Mouse (Mus musculus) hindbrain, embryonic 16.5 days (tissue): Measurements from ENCODE around the gene Loxl1. TPM values are rescaled to one million over a fixed set of nuclear protein-coding genes. Genes with fewer than 3 reads are reported as not detected.
"Not testable (repeated sequence)": the region's sequence is repeated elsewhere in the genome, so short reads cannot be mapped to it uniquely, and the experiment has no call there.

Experiments used
- ATAC-seq: fragments of 200-750 bp; cut with Nextera tagmentation; 2 replicates; pipeline ENCODE4 v1.8.0; 2017; ENCODE audit warnings: moderate TSS enrichment, moderate library complexity
- H3K27ac ChIP-seq: fragments of 300-500 bp; sonication (generic); 2 replicates; pipeline ENCODE4 v1.5.1; 2014; ENCODE audit warnings: low read depth, mild to moderate bottlenecking, control low read depth, low read length, moderate library complexity
- H3K27me3 ChIP-seq: fragments of 300-500 bp; sonication (generic); replicated peaks from 2 replicates; pipeline ENCODE4 v1.6.1; 2014; ENCODE audit warnings: low read length; ENCODE audit not compliant: control insufficient read depth, insufficient read depth
- H3K36me3 ChIP-seq: fragments of 300-500 bp; sonication (generic); 2 replicates; pipeline ENCODE4 v1.6.1; 2014; ENCODE audit warnings: mild to moderate bottlenecking, low read length, moderate library complexity, mixed read lengths; ENCODE audit not compliant: control insufficient read depth, insufficient read depth
- H3K4me1 ChIP-seq: fragments of 300-500 bp; sonication (generic); 2 replicates; pipeline ENCODE4 v1.6.1; 2014; ENCODE audit warnings: low read depth, low read length; ENCODE audit not compliant: control insufficient read depth, insufficient read depth
- H3K4me2 ChIP-seq: fragments of 300-500 bp; sonication (generic); 2 replicates; pipeline ENCODE4 v1.6.1; 2014; ENCODE audit warnings: mild to moderate bottlenecking, low read length, control low read depth, moderate library complexity
- H3K4me3 ChIP-seq: fragments of 300-500 bp; sonication (generic); 2 replicates; pipeline ENCODE4 v1.5.1; 2014; ENCODE audit warnings: mild to moderate bottlenecking, low read length, control low read depth, moderate library complexity
- H3K9ac ChIP-seq: fragments of 300-500 bp; sonication (generic); 2 replicates; pipeline ENCODE4 v1.6.1; 2014; ENCODE audit warnings: low read depth, mild to moderate bottlenecking, control low read depth, low read length, moderate library complexity
- H3K9me3 ChIP-seq: fragments of 300-500 bp; sonication (generic); 2 replicates; pipeline ENCODE4 v1.6.1; 2014; ENCODE audit warnings: mild to moderate bottlenecking, low read length, moderate library complexity; ENCODE audit not compliant: control insufficient read depth
- WGBS: fragments of 180-500 bp; shearing (Covaris S2); extraction: QIAGEN DNeasy Blood & Tissue Kit; methylation state at CpG from one replicate; pipeline ENCODE4 v1.1.7; 2014; 5-methylcytosine and 5-hydroxymethylcytosine counted together
- polyA plus RNA-seq: library from polyadenylated mRNA; unstranded; fragments of >200 nt; fragmentation: Nextera tagmentation; extraction: Ambion mirVana; gene quantifications from 2 replicates; pipeline ENCODE4 v1.2.1, GENCODE M21; 2015

Loxl1 gene
- polyA plus RNA-seq, 1 experiment from 2014 or later = 7.4 TPM

DNA sequence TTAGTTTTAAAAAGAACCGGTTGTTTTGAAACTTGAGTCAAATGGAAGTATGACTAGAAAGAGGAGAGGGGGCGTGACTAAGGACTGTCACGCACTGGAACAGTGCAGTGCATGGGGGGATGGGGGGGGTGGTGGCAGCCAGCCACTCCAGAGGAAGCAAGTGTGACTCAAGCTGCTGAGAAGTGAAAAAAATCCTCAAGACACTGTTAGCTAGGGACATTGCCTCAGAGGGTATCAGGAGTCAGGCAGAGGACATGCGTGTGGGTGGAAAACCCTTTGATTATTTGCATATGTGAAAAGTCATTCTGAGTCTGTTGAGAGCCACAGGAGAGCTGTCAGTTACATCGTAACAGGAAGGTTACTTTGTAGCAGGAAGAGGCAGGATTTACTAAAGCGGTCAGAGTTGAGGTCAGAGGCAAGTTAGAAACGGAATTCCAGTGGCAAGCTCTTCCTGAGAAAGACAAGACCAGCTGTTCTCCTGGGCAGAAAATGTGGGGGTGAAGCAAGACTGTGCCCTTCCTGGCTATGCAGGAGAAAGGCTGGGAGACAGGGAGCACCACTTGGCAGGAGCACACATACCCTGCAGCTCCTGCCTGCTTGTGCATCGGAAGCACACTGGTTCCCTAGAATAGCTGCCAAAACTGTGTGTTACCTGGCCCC lies 37.7 kb downstream of the Loxl1 start:
- Histone ChIP-seq H3K4me3 (no peak overlapping the region), H3K4me1 (peaks cover 6% of the 10 kb centered on the region; the same call in 1 of the 2 replicates), H3K4me2 (no peak overlapping the region), H3K27ac (0 out of 2 replicates have a peak overlapping the region, but pooled peaks have one; percentile 25), H3K9ac (no peak overlapping the region), H3K36me3 (no peaks in the 10 kb centered on the region), H3K9me3 (no peaks in the 10 kb centered on the region), H3K27me3 (no peaks in the 10 kb centered on the region)
- ATAC-seq = no peak
- 28% methylated on average over 8 of the region's 8 CpGs for WGBS

DNA sequence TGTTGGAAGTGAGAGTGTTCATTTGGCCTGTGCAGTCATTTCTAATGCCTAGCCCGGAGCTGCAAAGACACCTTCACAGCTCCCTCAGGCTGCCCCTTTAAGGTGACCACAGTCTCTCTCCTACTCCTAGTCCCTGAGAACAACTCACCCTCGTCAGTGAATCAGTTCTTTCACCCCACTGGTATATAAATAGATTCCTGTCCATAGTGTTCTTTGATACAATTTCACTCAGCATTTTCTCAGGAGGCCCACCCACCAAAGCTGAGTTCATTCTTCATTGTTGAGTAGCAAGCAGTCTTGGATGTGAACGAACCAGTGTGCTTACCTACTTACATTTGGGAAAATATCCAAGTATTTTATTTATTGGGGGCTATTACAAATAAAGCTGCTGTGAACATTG lies 38.4 kb downstream of the Loxl1 start:
- Histone ChIP-seq H3K36me3 (no peaks in the 10 kb centered on the region), H3K9me3 (no peaks in the 10 kb centered on the region), H3K4me1 (peaks cover 6% of the 10 kb centered on the region; the same call in 1 of the 2 replicates), H3K27me3 (no peaks in the 10 kb centered on the region), H3K4me2 (no peak overlapping the region), H3K4me3 (no peak overlapping the region), H3K9ac (no peak overlapping the region), H3K27ac (no peak overlapping the region)
- WGBS = 46% methylated on average over 3 of the region's 3 CpGs
- ATAC-seq = no peak

DNA sequence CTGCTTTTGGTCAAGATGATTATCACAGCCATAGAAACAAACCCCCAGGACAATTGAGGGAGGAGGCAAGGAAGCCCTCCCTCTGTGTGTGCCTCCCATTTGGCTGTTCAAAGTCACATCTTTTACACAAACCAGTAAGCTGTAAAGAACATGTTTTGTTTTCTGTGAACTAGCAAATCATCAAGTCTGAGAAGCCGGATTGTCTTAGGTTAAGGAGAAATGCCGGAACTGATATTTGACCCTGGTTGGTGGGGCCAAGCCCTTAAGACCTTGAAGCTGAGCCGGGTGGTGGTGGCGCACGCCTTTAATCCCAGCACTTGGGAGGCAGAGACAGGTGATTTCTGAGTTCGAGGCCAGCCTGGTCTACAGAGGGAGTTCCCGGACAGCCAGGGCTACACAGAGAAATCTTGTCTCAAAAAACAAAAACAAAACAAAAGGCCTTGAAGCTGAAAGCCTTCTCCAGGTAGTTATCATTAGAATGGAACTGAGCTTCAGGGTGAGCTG lies 38.8 kb downstream of the Loxl1 start:
- ATAC-seq = no peak
- no peak overlapping the region for H3K4me2 ChIP-seq
- no peaks in the 10 kb centered on the region for H3K36me3 ChIP-seq
- H3K4me3 ChIP-seq = no peak overlapping the region
- no peaks in the 10 kb centered on the region for H3K27me3 ChIP-seq
- no peak overlapping the region for H3K9ac ChIP-seq
- H3K27ac ChIP-seq = no peak overlapping the region
- H3K9me3 ChIP-seq = no peaks in the 10 kb centered on the region
- H3K4me1 ChIP-seq = peaks cover 6% of the 10 kb centered on the region; the same call in 1 of the 2 replicates
- WGBS = 83% methylated on average over 7 of the region's 7 CpGs

DNA sequence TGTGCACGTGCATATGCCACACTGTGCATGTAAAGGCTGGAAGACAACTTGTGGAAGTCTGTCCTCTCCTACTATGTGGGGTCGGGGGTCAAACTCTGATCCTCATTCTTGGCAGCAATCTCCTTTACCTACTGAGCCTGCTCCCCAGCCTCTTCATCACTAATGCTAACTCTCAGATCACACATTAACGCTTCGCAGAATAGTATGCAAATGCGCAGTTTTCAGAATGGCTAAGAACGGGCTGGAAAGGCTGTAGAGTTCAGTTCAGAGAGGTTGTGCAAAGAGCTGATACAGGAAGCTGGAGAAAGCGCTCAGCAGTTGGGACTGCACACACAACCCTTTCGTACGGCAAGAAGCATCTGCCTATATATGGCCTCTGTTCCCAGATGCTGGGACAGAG lies 40.1 kb downstream of the Loxl1 start:
- Histone ChIP-seq H3K4me3 (no peak overlapping the region), H3K36me3 (no peaks in the 10 kb centered on the region), H3K4me1 (peaks cover 6% of the 10 kb centered on the region; the same call in 1 of the 2 replicates), H3K9ac (no peak overlapping the region), H3K9me3 (no peaks in the 10 kb centered on the region), H3K27ac (no peak overlapping the region), H3K4me2 (no peak overlapping the region), H3K27me3 (no peaks in the 10 kb centered on the region)
- no peak for ATAC-seq
- WGBS = 75% methylated on average over 9 of the region's 9 CpGs

DNA sequence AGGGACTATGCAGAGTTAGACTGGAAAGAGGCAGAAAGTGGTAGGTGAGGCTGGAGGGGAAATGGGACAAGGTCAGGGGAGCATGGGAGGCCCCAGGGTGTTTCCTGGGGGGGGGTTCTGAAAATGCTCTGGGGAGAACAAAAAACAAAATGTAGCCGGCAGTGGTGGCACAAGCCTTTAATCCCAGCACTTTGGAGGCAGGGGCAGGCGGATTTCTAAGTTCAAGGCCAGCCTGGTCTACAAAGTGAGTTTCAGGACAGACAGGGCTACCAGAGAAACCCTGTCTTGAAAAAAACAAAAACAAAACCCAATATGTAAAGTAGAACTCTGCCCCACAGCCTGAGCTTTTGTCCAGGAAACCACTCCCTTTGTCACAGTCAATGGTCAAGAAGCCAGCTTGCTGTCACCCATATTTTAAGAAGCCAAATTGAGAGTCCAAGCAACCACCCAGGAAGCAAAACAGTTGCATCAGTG lies 40.9 kb downstream of the Loxl1 start:
- 82% methylated on average over 2 of the region's 2 CpGs for WGBS
- Histone ChIP-seq H3K4me2 (no peak overlapping the region), H3K4me3 (no peak overlapping the region), H3K36me3 (no peaks in the 10 kb centered on the region), H3K4me1 (peaks cover 6% of the 10 kb centered on the region; the same call in 1 of the 2 replicates), H3K27me3 (no peaks in the 10 kb centered on the region), H3K27ac (no peak overlapping the region), H3K9me3 (no peaks in the 10 kb centered on the region), H3K9ac (no peak overlapping the region)
- no peak for ATAC-seq

DNA sequence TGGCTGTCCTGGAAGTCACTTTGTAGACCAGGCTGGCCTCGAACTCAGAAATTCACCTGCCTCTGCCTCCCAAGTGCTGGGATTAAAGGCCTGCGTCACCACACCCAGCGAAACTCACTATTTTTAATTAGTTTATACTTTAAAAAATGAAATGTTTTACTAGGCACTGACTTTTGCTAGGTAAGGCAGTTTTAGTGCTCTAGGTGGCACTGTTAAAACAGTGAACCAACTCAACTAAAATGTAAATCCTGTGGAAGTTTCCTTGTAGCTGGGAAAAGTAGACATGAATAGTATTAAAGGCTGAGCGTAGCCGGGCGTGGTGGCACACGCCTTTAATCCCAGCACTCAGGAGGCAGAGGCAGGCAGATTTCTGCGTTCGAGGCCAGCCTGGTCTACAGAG lies 41.4 kb downstream of the Loxl1 start:
- not testable (repeated sequence) for H3K4me3 ChIP-seq, H3K9ac ChIP-seq, H3K36me3 ChIP-seq, H3K4me1 ChIP-seq, H3K9me3 ChIP-seq, H3K27ac ChIP-seq, ATAC-seq, H3K4me2 ChIP-seq, H3K27me3 ChIP-seq
- WGBS = 97% methylated on average over 9 of the region's 9 CpGs

DNA sequence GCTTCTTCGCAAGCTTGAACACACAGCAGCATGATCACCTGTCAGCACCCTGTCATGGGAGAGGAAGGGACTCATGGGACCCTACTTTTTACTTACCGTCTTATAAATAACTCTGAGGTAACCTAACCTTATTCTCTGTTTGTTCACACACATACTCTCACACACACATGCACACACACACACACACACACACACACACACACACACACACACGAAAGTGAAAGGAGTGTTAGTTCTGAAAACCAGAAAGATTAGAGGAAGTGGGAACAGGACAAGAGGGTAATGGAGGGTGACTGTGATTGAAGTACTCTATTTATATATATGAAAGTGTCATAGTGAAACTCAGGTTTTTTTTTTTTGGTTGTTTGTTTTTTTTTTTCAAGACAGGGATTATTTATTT lies 41.9 kb downstream of the Loxl1 start:
- Histone ChIP-seq H3K27ac (no peak overlapping the region), H3K4me2 (no peak overlapping the region), H3K36me3 (no peaks in the 10 kb centered on the region), H3K4me1 (peaks cover 6% of the 10 kb centered on the region; the same call in 1 of the 2 replicates), H3K27me3 (no peaks in the 10 kb centered on the region), H3K4me3 (no peak overlapping the region), H3K9ac (no peak overlapping the region), H3K9me3 (no peaks in the 10 kb centered on the region)
- no peak for ATAC-seq
- WGBS = 89% methylated on average over 3 of the region's 3 CpGs

GRCm38 (mm10) chr9:58270081-58270480 lies 42.9 kb downstream of the Loxl1 start:
- H3K36me3 ChIP-seq = no peaks in the 10 kb centered on the region
- WGBS = 59% methylated on average over 3 of the region's 3 CpGs
- no peaks in the 10 kb centered on the region; the same call in 1 of the 2 replicates for H3K4me1 ChIP-seq
- H3K4me2 ChIP-seq = no peak overlapping the region
- H3K27ac ChIP-seq = no peak overlapping the region
- no peak overlapping the region for H3K4me3 ChIP-seq
- no peaks in the 10 kb centered on the region for H3K27me3 ChIP-seq
- ATAC-seq = no peak
- H3K9me3 ChIP-seq = no peaks in the 10 kb centered on the region
- no peak overlapping the region for H3K9ac ChIP-seq

DNA sequence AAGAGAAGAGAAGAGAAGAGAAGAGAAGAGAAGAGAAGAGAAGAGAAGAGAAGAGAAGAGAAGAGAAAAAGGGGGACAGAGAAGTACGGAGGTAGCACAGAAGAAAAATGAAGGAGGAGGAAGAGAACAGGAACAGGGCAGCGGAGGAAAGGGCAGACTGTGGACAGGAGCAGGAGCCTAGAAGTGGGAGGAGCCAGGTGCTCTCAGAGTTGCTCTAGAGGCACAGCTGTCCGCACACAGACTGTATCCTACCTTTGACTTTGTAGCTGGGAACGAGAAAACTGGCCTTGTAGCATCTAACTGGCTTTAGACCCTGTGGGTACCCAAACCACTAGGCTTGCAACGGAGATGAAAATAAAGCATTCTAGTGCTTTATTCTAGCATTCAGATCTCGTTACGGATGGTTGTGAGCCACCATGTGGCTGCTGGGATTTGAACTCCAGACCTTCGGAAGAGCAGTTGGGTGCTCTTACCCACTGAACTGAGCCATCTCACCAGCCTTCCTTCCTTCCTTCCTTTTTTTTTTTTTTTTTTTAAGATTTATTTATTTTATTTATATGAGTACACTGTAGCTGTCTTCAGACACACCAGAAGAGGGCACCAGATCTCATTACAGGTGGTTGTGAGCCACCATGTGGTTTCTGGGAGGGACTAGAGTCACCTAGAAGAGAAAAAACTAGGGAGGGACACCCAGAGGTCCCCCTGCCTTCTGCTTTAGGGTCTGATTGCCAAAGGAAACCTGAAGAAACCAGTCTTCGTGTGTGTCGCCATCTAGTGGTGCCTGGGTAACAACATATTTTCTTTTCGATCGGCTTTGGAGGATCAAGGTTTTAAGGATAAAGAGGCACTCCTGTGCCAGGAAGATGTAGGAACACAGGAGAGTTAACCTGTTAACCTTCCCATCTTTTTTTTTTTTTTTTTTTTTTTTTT lies 44.3 kb downstream of the Loxl1 start:
- H3K27ac ChIP-seq = no peak overlapping the region
- H3K36me3 ChIP-seq = no peaks in the 10 kb centered on the region
- no peak for ATAC-seq
- no peaks in the 10 kb centered on the region for H3K4me1 ChIP-seq
- no peak overlapping the region for H3K4me2 ChIP-seq
- WGBS = 60% methylated on average over 12 of the region's 12 CpGs
- H3K9ac ChIP-seq = no peak overlapping the region
- no peaks in the 10 kb centered on the region for H3K27me3 ChIP-seq
- H3K4me3 ChIP-seq = no peak overlapping the region
- H3K9me3 ChIP-seq = no peaks in the 10 kb centered on the region
